Mouse (Mus musculus): ENCODE measurements around the gene Pacs1. TPM values are rescaled to one million over a fixed set of nuclear protein-coding genes. Genes with fewer than 3 reads are reported as not detected.
A peak's percentile ranks its signal among the peaks of the same experiment; 100 is the strongest.
"Not testable (repeated sequence)": the region's sequence is repeated elsewhere in the genome, so short reads cannot be mapped to it uniquely, and the experiment has no call there.

Pacs1 gene
- total RNA-seq, 2 experiments from 2014 or later: 66.2 to 69.4 TPM

GRCm38 (mm10) chr19:5109659-5110453 is 163.1 kb downstream of the Pacs1 start:
- no peak for DNase-seq (ENCODE audit: low spot score in 2 of 2)
- intact Hi-C loops (cut with DNase I): no loop called here

- no peak for DNase-seq (ENCODE audit: low spot score in 2 of 2)
- intact Hi-C loops (cut with DNase I): no loop called here
Measured at GRCm38 (mm10) chr19:5108702-5109101, 164.2 kb downstream of the Pacs1 start.

GRCm38 (mm10) chr19:5108271-5108575 is 164.7 kb downstream of the Pacs1 start:
- DNase-seq (ENCODE audit: low spot score in 2 of 2): no peak

GRCm38 (mm10) chr19:5107556-5108270 is 165.2 kb downstream of the Pacs1 start:
- DNase-seq (ENCODE audit: low spot score in 2 of 2): no peak
- intact Hi-C loops (cut with DNase I): no loop called here

More at GRCm38 (mm10) chr19:5108271-5108575, 164.7 kb downstream of the Pacs1 start:
- intact Hi-C loops (cut with DNase I): no loop called here

- intact Hi-C loops (cut with DNase I): no loop called here
- peak; percentile 99 for DNase-seq (ENCODE audit: low spot score in 2 of 2)
Measured at GRCm38 (mm10) chr19:5106731-5107191, 166.2 kb downstream of the Pacs1 start, which contains the start of gene Rab1b. Gene Rab1b, minus strand, starts transcription at chr19:5107072.

- intact Hi-C loops (cut with DNase I): no loop called here
- no peak for DNase-seq (ENCODE audit: low spot score in 2 of 2)
Measured at GRCm38 (mm10) chr19:5106074-5106473, 166.8 kb downstream of the Pacs1 start.

GRCm38 (mm10) chr19:5098363-5099143 is 174.4 kb downstream of the Pacs1 start, which contains the start of gene Cnih2:
Gene Cnih2, minus strand, starts transcription at chr19:5098521.
- intact Hi-C loops (cut with DNase I): no loop called here
- peak in 1 of 2 experiments; percentile 78 for DNase-seq (ENCODE audit: low spot score in 2 of 2)

- DNase-seq (ENCODE audit: low spot score in 2 of 2): no peak
- intact Hi-C loops (cut with DNase I): no loop called here
Measured at GRCm38 (mm10) chr19:5097521-5098362, 175.2 kb downstream of the Pacs1 start.

- no peak for DNase-seq (ENCODE audit: low spot score in 2 of 2)
- intact Hi-C loops (cut with DNase I): loop anchor here (2.0 kb wide), 1 partner anchor 43 kb away; no protein-coding TSS in a partner anchor
Measured at GRCm38 (mm10) chr19:5095887-5096474, 176.9 kb downstream of the Pacs1 start.

- intact Hi-C loops (cut with DNase I): loop anchor here (2.0 kb wide), 1 partner anchor 44 kb away; no protein-coding TSS in a partner anchor
- DNase-seq (ENCODE audit: low spot score in 2 of 2): no peak
Measured at GRCm38 (mm10) chr19:5094746-5095417, 178.0 kb downstream of the Pacs1 start.

GRCm38 (mm10) chr19:5094243-5094632 is 178.7 kb downstream of the Pacs1 start:
- intact Hi-C loops (cut with DNase I): loop anchor here (2.0 kb wide), 1 partner anchor 45 kb away; no protein-coding TSS in a partner anchor
- peak; percentile 99 for DNase-seq (ENCODE audit: low spot score in 2 of 2)

GRCm38 (mm10) chr19:5093481-5094242 is 179.3 kb downstream of the Pacs1 start:
- intact Hi-C loops (cut with DNase I): loop anchor here (2.0 kb wide), 1 partner anchor 45 kb away; no protein-coding TSS in a partner anchor
- no peak for DNase-seq (ENCODE audit: low spot score in 2 of 2)

- DNase-seq (ENCODE audit: low spot score in 2 of 2): no peak
- intact Hi-C loops (cut with DNase I): no loop called here
Measured at GRCm38 (mm10) chr19:5092083-5092482, 180.8 kb downstream of the Pacs1 start.

GRCm38 (mm10) chr19:5089324-5089723 is 183.6 kb downstream of the Pacs1 start:
- DNase-seq (ENCODE audit: low spot score in 2 of 2): no peak
- intact Hi-C loops (cut with DNase I): no loop called here

- DNase-seq (ENCODE audit: low spot score in 2 of 2): peak; percentile 96 to 99
- intact Hi-C loops (cut with DNase I): no loop called here
Measured at GRCm38 (mm10) chr19:5087884-5088728, 184.8 kb downstream of the Pacs1 start, which contains the start of gene Yif1a. Gene Yif1a, plus strand, starts transcription at chr19:5088538.

GRCm38 (mm10) chr19:5086533-5086932 is 186.4 kb downstream of the Pacs1 start:
- intact Hi-C loops (cut with DNase I); DNase-seq (ENCODE audit: low spot score in 2 of 2): not testable (repeated sequence)
